Mouse (Mus musculus) cerebellum, adult 2 months (tissue): Measurements from ENCODE around the gene Cldnd2.

Experiments
- CTCF ChIP-seq: fragments of 200-500 bp; IDR thresholded peaks from 2 replicates; pipeline ENCODE4 v1.5.1; 2011; ENCODE audit warnings: low read depth, mild to moderate bottlenecking, control low read depth, low read length, moderate library complexity, borderline replicate concordance; ENCODE audit not compliant: insufficient read depth
- POLR2A ChIP-seq: fragments of 200-500 bp; IDR thresholded peaks from 2 replicates; pipeline ENCODE4 v1.6.1; 2011; ENCODE audit warnings: low read length, control low read depth, borderline replicate concordance; ENCODE audit not compliant: insufficient read depth

GRCm38 (mm10) chr7:43429500-43429899 lies 11.1 kb upstream of the Cldnd2 start:
- TF ChIP-seq POLR2A (no peak), CTCF (no peak)
